Mouse (Mus musculus) E14TG2a.4 (cell line): ENCODE data around the gene Ccdc13.

Experiments
- H3K27me3 ChIP-seq: 2 replicates; pipeline ENCODE4 v1.6.1; 2014; ENCODE audit warnings: low read length, control low read depth; ENCODE audit not compliant: insufficient read depth
- H3K36me3 ChIP-seq: 2 replicates; pipeline ENCODE4 v1.6.1; 2014; ENCODE audit warnings: low read length, control low read depth; ENCODE audit not compliant: insufficient read depth
- H3K4me1 ChIP-seq: replicated peaks from 2 replicates; pipeline ENCODE4 v1.6.1; 2014; ENCODE audit warnings: low read depth, low read length, control low read depth
- H3K4me3 ChIP-seq: replicated peaks from 2 replicates; pipeline ENCODE4 v1.5.1; 2014; ENCODE audit warnings: mild to moderate bottlenecking, low read length
- H3K9me3 ChIP-seq: 2 replicates; pipeline ENCODE4 v1.6.1; 2014; ENCODE audit warnings: low read length, control low read depth
- CTCF ChIP-seq: conservative IDR thresholded peaks from 2 replicates; pipeline ENCODE4 v1.5.1; 2014; ENCODE audit warnings: low read length
- NANOG ChIP-seq: IDR thresholded peaks from 2 replicates; pipeline ENCODE4 v1.6.1; 2014; ENCODE audit warnings: borderline replicate concordance, low read length, mixed read lengths
- POU5F1 ChIP-seq: IDR thresholded peaks from 2 replicates; pipeline ENCODE4 v1.6.1; 2014; ENCODE audit warnings: low read length, borderline replicate concordance

Ccdc13 gene

GRCm38 (mm10) chr9:121838829-121839621 is at the start of gene Ccdc13:
TSS of gene Ccdc13 (minus strand) at chr9:121839461.
- Histone ChIP-seq H3K4me1 (peaks cover 32% of the 10 kb centered on the region), H3K4me3 (peak within 1 kb of the TSS; percentile 80), H3K9me3 (peaks cover 16% of the 10 kb centered on the region), H3K27me3 (peaks cover 21% of the 10 kb centered on the region), H3K36me3 (no peaks in the 10 kb centered on the region; the same call in 1 of the 2 replicates)
- TF ChIP-seq CTCF, result no peak
- TF ChIP-seq NANOG, result no peak
- no peak for TF ChIP-seq POU5F1

GRCm38 (mm10) chr9:121882015-121882457 is 42.8 kb upstream of the Ccdc13 start:
- 0 out of 2 replicates have a peak, but pooled peaks cover 4% of the 10 kb centered on the region for H3K4me1 ChIP-seq
- peaks cover 7% of the 10 kb centered on the region for H3K9me3 ChIP-seq
- H3K36me3 ChIP-seq, result no peaks in the 10 kb centered on the region
- no peaks in the 10 kb centered on the region; the same call in 1 of the 2 replicates for H3K27me3 ChIP-seq
- TF ChIP-seq NANOG (no peak), CTCF (no peak), POU5F1 (no peak)
- H3K4me3 ChIP-seq, result no peak overlapping the region

GRCm38 (mm10) chr9:121881301-121881700 is 42.0 kb upstream of the Ccdc13 start:
- no peaks in the 10 kb centered on the region for H3K36me3 ChIP-seq

GRCm38 (mm10) chr9:121880840-121881239 is 41.6 kb upstream of the Ccdc13 start:
- Histone ChIP-seq H3K4me3 (no peak overlapping the region), H3K4me1 (0 out of 2 replicates have a peak, but pooled peaks cover 4% of the 10 kb centered on the region), H3K36me3 (no peaks in the 10 kb centered on the region), H3K27me3 (no peaks in the 10 kb centered on the region; the same call in 1 of the 2 replicates), H3K9me3 (peaks cover 7% of the 10 kb centered on the region)
- TF ChIP-seq NANOG (no peak), CTCF (peak; percentile 68)

More at GRCm38 (mm10) chr9:121881301-121881700, 42.0 kb upstream of the Ccdc13 start:
- Histone ChIP-seq H3K4me1 (0 out of 2 replicates have a peak, but pooled peaks cover 4% of the 10 kb centered on the region), H3K4me3 (no peak overlapping the region), H3K9me3 (peaks cover 7% of the 10 kb centered on the region), H3K27me3 (no peaks in the 10 kb centered on the region; the same call in 1 of the 2 replicates)
- no peak for TF ChIP-seq NANOG
- no peak for TF ChIP-seq CTCF
- no peak for TF ChIP-seq POU5F1

GRCm38 (mm10) chr9:121877052-121877740 is 37.9 kb upstream of the Ccdc13 start:
- TF ChIP-seq CTCF (peak; percentile 96), NANOG (no peak)
- Histone ChIP-seq H3K9me3 (peaks cover 7% of the 10 kb centered on the region), H3K36me3 (no peaks in the 10 kb centered on the region), H3K4me1 (0 out of 2 replicates have a peak, but pooled peaks cover 10% of the 10 kb centered on the region), H3K27me3 (no peaks in the 10 kb centered on the region; the same call in 1 of the 2 replicates), H3K4me3 (no peak overlapping the region)

- peaks cover 5% of the 10 kb centered on the region for H3K9me3 ChIP-seq
- H3K27me3 ChIP-seq, result no peaks in the 10 kb centered on the region; the same call in 1 of the 2 replicates
- no peaks in the 10 kb centered on the region for H3K36me3 ChIP-seq
- H3K4me3 ChIP-seq, result no peak overlapping the region
- TF ChIP-seq POU5F1, result no peak
- no peak for TF ChIP-seq NANOG
- TF ChIP-seq CTCF, result no peak
- 0 out of 2 replicates have a peak, but pooled peaks cover 6% of the 10 kb centered on the region for H3K4me1 ChIP-seq
These were observed 34.3 kb upstream of the Ccdc13 start for GRCm38 (mm10) chr9:121873578-121873977.

GRCm38 (mm10) chr9:121872062-121872683 is 32.9 kb upstream of the Ccdc13 start:
- Histone ChIP-seq H3K4me1 (0 out of 2 replicates have a peak, but pooled peaks cover 6% of the 10 kb centered on the region), H3K36me3 (no peaks in the 10 kb centered on the region), H3K4me3 (no peak overlapping the region), H3K9me3 (no peaks in the 10 kb centered on the region), H3K27me3 (no peaks in the 10 kb centered on the region)
- TF ChIP-seq POU5F1 (no peak), NANOG (no peak), CTCF (no peak)

- Histone ChIP-seq H3K36me3 (no peaks in the 10 kb centered on the region), H3K27me3 (no peaks in the 10 kb centered on the region), H3K4me1 (0 out of 2 replicates have a peak, but pooled peaks cover 6% of the 10 kb centered on the region), H3K4me3 (no peak overlapping the region), H3K9me3 (no peaks in the 10 kb centered on the region)
- TF ChIP-seq NANOG (no peak), CTCF (no peak), POU5F1 (no peak)
These were observed 30.8 kb upstream of the Ccdc13 start for GRCm38 (mm10) chr9:121869973-121870515.
